Mouse (Mus musculus): ENCODE measurements around the gene Tekt4. TPM values are rescaled to one million over a fixed set of nuclear protein-coding genes. Genes with fewer than 3 reads are reported as not detected.
A peak's percentile ranks its signal among the peaks of the same experiment; 100 is the strongest.

Tekt4 gene
- polyA plus RNA-seq, 1 experiment from 2014 or later: not detected

DNA sequence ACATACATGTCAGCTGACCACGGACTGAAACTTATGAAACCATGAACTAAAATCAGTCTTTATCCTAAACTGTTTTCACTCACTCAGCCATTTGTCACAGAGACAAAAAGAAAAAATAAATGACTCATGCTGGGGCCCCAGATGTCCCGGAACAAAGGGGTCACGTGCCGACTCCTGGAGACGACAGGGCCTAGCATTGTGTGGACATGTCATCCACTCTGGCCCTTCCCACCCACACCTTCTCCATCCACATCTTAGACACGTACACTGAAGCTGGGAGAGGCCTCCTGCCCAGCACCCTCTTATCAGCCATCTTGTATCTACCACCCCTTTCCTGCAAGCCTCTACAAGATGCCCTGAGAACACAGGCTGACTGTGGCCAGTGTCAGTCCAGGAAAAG, 36.4 kb upstream of the Tekt4 start:
- Histone ChIP-seq H3K27me3 (ENCODE audit: poor library complexity, severe bottlenecking) (peaks cover 31% of the 10 kb centered on the region), H3K36me3 (replicated peaks) (no peaks in the 10 kb centered on the region), H3K4me3 (no peak overlapping the region), H3K9me3 (no peaks in the 10 kb centered on the region), H3K4me1 (peaks cover 82% of the 10 kb centered on the region), H3K27ac (peak overlapping the region; percentile 79)
- no peak for DNase-seq (ENCODE audit: extremely low spot score, low spot score)
- 80% methylated on average over 6 of the region's 6 CpGs for WGBS

DNA sequence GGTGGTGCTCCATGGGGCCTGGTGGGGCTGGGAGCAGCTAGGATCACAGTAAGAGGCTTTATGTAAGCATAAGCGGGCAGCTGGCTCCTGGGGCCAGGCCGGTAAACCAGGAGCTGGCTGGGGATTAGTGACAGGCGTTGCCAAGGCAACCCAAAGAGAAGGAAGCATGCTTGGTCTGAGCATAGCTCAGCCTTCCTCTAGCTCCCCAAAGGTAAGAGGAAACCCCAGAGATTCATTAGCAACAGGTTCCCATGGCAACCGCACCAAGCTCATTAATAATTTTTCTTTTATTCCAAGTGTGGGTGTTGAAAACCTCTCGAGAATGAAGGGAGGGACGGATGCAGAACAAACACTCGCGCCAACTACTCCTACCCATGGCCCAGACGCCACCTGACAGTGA, 35.5 kb upstream of the Tekt4 start:
- H3K27ac ChIP-seq: peak overlapping the region; percentile 79
- H3K36me3 ChIP-seq (replicated peaks): no peaks in the 10 kb centered on the region
- 27% methylated on average over 9 of the region's 9 CpGs for WGBS
- peak; percentile 67 for DNase-seq (ENCODE audit: extremely low spot score, low spot score)
- H3K4me3 ChIP-seq: peak overlapping the region; percentile 30; the same call in 1 of the 2 replicates
- peaks cover 39% of the 10 kb centered on the region for H3K27me3 ChIP-seq (ENCODE audit: poor library complexity, severe bottlenecking)
- no peaks in the 10 kb centered on the region for H3K9me3 ChIP-seq
- H3K4me1 ChIP-seq: peaks cover 83% of the 10 kb centered on the region

DNA sequence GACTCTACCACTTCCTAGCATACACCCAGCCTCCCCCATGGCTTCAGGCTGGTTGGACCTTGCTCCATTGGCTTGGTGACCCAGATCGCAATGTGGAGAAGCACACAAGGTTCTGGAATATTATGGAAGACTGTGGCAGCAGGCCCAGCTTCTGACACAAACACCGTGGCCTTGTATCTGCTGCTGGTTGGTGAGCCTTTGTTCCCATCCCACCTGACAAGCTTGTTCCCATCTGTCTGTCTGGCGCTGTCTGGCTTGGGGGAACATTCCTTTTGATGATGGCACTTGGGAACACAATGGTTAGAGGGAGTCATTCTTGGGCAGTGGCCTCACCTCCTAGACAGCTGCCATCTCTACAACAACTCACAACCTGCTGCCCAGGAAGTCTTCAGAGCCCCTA, 33.4 kb upstream of the Tekt4 start:
- H3K27ac ChIP-seq: peak overlapping the region; percentile 20
- H3K4me1 ChIP-seq: peaks cover 82% of the 10 kb centered on the region

GRCm38 (mm10) chr17:25424526-25425080, 29.8 kb upstream of the Tekt4 start:
- peaks cover 69% of the 10 kb centered on the region for H3K27me3 ChIP-seq (ENCODE audit: poor library complexity, severe bottlenecking)
- H3K36me3 ChIP-seq (replicated peaks): no peaks in the 10 kb centered on the region
- H3K9me3 ChIP-seq: no peaks in the 10 kb centered on the region
- peaks cover 71% of the 10 kb centered on the region for H3K4me1 ChIP-seq
- DNase-seq (ENCODE audit: extremely low spot score, low spot score): no peak
- H3K4me3 ChIP-seq: no peak overlapping the region
- peak overlapping the region; percentile 36; the same call in 1 of the 2 replicates for H3K27ac ChIP-seq
- 31% methylated on average over 8 of the region's 8 CpGs for WGBS

More for the DNA sequence above, 33.4 kb upstream of the Tekt4 start:
- Histone ChIP-seq H3K27me3 (ENCODE audit: poor library complexity, severe bottlenecking) (peaks cover 38% of the 10 kb centered on the region), H3K9me3 (no peaks in the 10 kb centered on the region), H3K36me3 (replicated peaks) (no peaks in the 10 kb centered on the region), H3K4me3 (no peak overlapping the region)
- DNase-seq (ENCODE audit: extremely low spot score, low spot score): no peak
- 93% methylated on average over 3 of the region's 3 CpGs for WGBS

DNA sequence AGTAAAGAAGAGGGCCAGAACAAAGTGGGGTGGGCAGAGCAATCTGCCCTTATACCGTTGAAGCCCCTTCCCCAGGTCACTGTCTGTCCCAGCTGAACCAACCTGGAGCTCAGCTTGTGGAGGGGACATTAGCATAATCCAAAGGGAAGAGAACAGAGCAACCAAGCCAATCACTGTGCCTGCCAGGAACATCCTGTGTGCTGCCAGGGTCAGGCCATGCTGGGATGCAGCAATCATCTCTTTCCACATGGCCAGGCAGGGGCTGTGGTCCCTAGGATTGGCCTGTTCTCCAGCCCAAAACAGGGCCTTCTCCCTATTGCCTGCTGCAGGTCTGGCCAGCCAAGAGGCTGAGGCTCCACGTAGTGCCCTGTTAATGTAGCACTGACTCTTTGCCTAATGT, 28.4 kb upstream of the Tekt4 start:
- no peak overlapping the region for H3K27ac ChIP-seq
- no peak for DNase-seq (ENCODE audit: extremely low spot score, low spot score)
- H3K27me3 ChIP-seq (ENCODE audit: poor library complexity, severe bottlenecking): peaks cover 77% of the 10 kb centered on the region
- H3K36me3 ChIP-seq (replicated peaks): no peaks in the 10 kb centered on the region
- WGBS: 75% methylated on average over 2 of the region's 2 CpGs
- peaks cover 71% of the 10 kb centered on the region for H3K4me1 ChIP-seq
- H3K4me3 ChIP-seq: no peak overlapping the region
- H3K9me3 ChIP-seq: no peaks in the 10 kb centered on the region

DNA sequence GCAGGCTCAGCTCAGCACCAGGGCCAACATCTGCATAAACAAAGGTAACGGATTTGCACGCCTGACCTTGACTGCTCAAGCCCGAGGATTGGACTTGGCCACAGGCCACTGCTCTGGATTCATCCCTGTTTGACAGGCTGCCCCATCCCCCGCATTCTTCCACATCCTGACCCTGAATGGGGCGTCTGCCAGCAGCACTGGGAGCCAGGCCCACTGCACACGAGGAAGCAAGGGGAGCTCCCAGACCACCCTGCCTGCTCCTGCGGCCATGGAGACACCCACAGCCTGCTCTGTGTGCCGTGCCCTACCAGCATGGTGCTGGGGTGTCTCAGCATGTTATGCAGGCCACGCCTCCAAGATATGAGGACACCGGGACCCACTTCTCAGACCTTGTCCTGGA, 27.0 kb upstream of the Tekt4 start:
- Histone ChIP-seq H3K9me3 (no peaks in the 10 kb centered on the region), H3K4me1 (peaks cover 74% of the 10 kb centered on the region), H3K27ac (peak overlapping the region; percentile 26; the same call in 1 of the 2 replicates), H3K4me3 (no peak overlapping the region), H3K36me3 (replicated peaks) (no peaks in the 10 kb centered on the region), H3K27me3 (ENCODE audit: poor library complexity, severe bottlenecking) (peaks cover 85% of the 10 kb centered on the region)
- DNase-seq (ENCODE audit: extremely low spot score, low spot score): no peak
- WGBS: 52% methylated on average over 10 of the region's 10 CpGs

GRCm38 (mm10) chr17:25429240-25429639, 25.2 kb upstream of the Tekt4 start:
- H3K9me3 ChIP-seq: no peaks in the 10 kb centered on the region
- H3K27ac ChIP-seq: no peak overlapping the region
- 64% methylated on average over 5 of the region's 5 CpGs for WGBS
- DNase-seq (ENCODE audit: extremely low spot score, low spot score): no peak
- H3K4me3 ChIP-seq: no peak overlapping the region
- H3K27me3 ChIP-seq (ENCODE audit: poor library complexity, severe bottlenecking): peaks cover 89% of the 10 kb centered on the region
- peaks cover 85% of the 10 kb centered on the region for H3K4me1 ChIP-seq
- H3K36me3 ChIP-seq (replicated peaks): no peaks in the 10 kb centered on the region

GRCm38 (mm10) chr17:25429886-25430285, 24.5 kb upstream of the Tekt4 start:
- H3K4me3 ChIP-seq: no peak overlapping the region
- H3K9me3 ChIP-seq: no peaks in the 10 kb centered on the region
- H3K27me3 ChIP-seq (ENCODE audit: poor library complexity, severe bottlenecking): peaks cover 96% of the 10 kb centered on the region
- DNase-seq (ENCODE audit: extremely low spot score, low spot score): no peak
- no peak overlapping the region for H3K27ac ChIP-seq
- 62% methylated on average over 6 of the region's 6 CpGs for WGBS
- H3K4me1 ChIP-seq: peaks cover 85% of the 10 kb centered on the region
- no peaks in the 10 kb centered on the region for H3K36me3 ChIP-seq (replicated peaks)

DNA sequence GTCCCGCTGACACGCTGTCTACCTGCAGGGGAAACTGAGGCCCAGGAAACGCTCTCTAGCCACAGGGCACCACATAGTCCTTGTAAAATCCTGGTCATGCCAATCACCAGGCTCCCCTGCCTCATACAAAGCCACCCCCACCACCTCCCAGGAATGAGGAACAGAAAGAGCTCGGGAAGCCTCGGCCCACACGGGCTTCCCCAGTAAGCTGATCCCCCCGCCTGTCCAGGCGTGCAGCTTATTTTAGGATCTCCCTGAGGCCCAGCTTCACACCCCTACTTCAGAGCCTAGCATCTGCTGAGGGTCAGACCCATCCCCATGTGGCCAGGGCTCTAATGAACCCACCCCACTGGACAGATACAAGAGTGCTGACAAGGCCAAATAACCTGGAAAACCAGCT, 23.9 kb upstream of the Tekt4 start:
- H3K27me3 ChIP-seq (ENCODE audit: poor library complexity, severe bottlenecking): peaks cover 100% of the 10 kb centered on the region
- 57% methylated on average over 8 of the region's 8 CpGs for WGBS

DNA sequence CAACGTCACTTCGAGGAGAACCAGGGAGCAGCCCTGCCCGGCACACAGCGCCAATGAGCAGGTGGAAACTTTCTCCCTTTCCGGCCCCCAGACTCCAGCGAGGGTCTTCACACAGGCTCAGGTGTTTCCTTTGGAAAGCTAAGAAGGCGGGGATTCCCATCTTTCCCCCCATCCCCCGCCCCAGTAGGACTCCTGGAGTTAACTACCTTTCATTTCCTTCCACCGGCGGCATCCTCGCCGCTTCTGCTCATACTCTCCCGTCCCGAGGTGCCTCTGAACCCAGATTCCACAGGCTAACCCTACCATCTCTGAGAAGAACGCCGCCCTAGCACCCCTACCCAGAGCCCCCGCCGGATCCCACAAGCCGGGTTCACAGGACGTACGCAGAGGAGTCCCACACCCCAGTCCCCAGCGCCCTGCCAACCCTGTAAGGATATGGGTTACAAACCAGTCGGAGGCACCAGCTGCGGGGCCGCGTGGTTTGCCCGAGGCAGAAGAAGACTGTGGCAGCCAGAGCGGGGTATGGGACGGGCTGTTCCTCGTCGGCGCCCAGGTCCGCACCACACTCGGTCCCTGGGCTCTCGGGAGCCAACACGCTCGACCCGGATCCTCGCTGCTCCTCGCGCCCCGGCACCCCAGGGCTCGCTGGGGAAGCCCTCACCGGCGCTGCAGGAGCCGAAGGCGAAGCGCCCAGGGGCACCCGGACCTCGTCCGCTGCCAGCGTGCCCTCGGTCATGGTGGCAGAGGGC, 21.8 kb upstream of the Tekt4 start:
- Histone ChIP-seq H3K27me3 (ENCODE audit: poor library complexity, severe bottlenecking) (peaks cover 94% of the 10 kb centered on the region), H3K27ac (peak overlapping the region; percentile 88), H3K9me3 (no peaks in the 10 kb centered on the region), H3K36me3 (replicated peaks) (no peaks in the 10 kb centered on the region), H3K4me3 (peak overlapping the region; percentile 83), H3K4me1 (peaks cover 62% of the 10 kb centered on the region)
- under 1% methylated on average over 53 of the region's 53 CpGs for WGBS
- DNase-seq (ENCODE audit: extremely low spot score, low spot score): peak; percentile 50

More for the DNA sequence above, 23.9 kb upstream of the Tekt4 start:
- H3K27ac ChIP-seq: no peak overlapping the region
- H3K4me1 ChIP-seq: peaks cover 80% of the 10 kb centered on the region
- no peaks in the 10 kb centered on the region for H3K36me3 ChIP-seq (replicated peaks)
- DNase-seq (ENCODE audit: extremely low spot score, low spot score): no peak
- H3K9me3 ChIP-seq: no peaks in the 10 kb centered on the region
- no peak overlapping the region for H3K4me3 ChIP-seq

- Histone ChIP-seq H3K27ac (peak overlapping the region; percentile 88), H3K9me3 (no peaks in the 10 kb centered on the region), H3K4me3 (peak overlapping the region; percentile 83), H3K36me3 (replicated peaks) (no peaks in the 10 kb centered on the region), H3K4me1 (peaks cover 60% of the 10 kb centered on the region), H3K27me3 (ENCODE audit: poor library complexity, severe bottlenecking) (peaks cover 88% of the 10 kb centered on the region)
- under 1% methylated on average over 40 of the region's 40 CpGs for WGBS
- DNase-seq (ENCODE audit: extremely low spot score, low spot score): peak; percentile 43
Observed at GRCm38 (mm10) chr17:25433223-25433616, 21.2 kb upstream of the Tekt4 start.

GRCm38 (mm10) chr17:25433617-25434606, 20.5 kb upstream of the Tekt4 start, which contains the start of gene Cacna1h:
Gene Cacna1h (minus strand): TSS chr17:25433783.
- Histone ChIP-seq H3K9me3 (no peaks in the 10 kb centered on the region), H3K4me1 (peaks cover 59% of the 10 kb centered on the region), H3K27me3 (ENCODE audit: poor library complexity, severe bottlenecking) (peaks cover 81% of the 10 kb centered on the region), H3K27ac (peak within 1 kb of the TSS; percentile 88), H3K36me3 (replicated peaks) (no peaks in the 10 kb centered on the region), H3K4me3 (peak within 1 kb of the TSS; percentile 83)
- DNase-seq (ENCODE audit: extremely low spot score, low spot score): peak; percentile 79
- under 1% methylated on average over 93 of the region's 103 CpGs for WGBS
